Mouse (Mus musculus) embryo, embryonic 10.5 days (tissue): ENCODE results near the gene Faim.

ENCODE experiments used
- DNase-seq: peaks from one replicate; pipeline ENCODE4 v3.0.0-alpha.2; 2015; ENCODE audit warnings: low spot score

The Faim gene

GRCm38 (mm10) chr9:99048724-99049250, 62.6 kb downstream of the Faim start:
- no peak for DNase-seq

GRCm38 (mm10) chr9:99049760-99050159, 63.6 kb downstream of the Faim start:
- DNase-seq, result no peak
